Mouse (Mus musculus): ENCODE measurements around the gene Bcl11a.

DNA sequence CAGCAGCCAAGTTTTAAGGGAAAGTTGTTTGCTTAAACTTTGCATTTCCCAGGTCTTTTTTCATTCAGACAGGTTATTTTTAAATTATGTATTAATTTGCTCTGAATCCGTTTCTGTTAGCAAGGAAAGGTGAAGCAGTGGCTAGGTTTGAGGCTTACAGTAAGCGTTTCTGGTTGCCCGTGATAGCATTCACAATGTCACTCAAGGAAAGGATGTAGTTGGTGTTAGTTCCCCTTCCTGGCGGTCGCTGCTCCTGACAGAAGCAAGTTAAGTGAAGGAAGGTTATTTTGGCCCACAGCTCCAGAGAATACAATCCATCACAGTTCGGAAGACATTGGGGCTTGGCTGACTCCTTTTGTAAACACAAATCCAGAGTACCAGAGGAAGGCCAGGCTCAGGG lies 61.6 kb downstream of the Bcl11a start:
- TF ChIP-seq MAFK (IDR thresholded peaks at IDR 0.05; ENCODE audit: borderline replicate concordance, low read depth, low read length) (no peak), POLR2A (IDR thresholded peaks at IDR 0.05; ENCODE audit: control insufficient read depth in 1 of 2, insufficient read depth in 1 of 2, low read depth in 1 of 2, low read length in 2 of 2, poor library complexity in 1 of 2) (no peak; a peak in 1 of 4 replicates), EP300 (IDR thresholded peaks at IDR 0.05; ENCODE audit: low read depth in 1 of 2, low read length in 2 of 2) (peak; percentile 64 to 83), CTCF (IDR thresholded peaks at IDR 0.05 in 2 of 3, conservative IDR thresholded peaks at IDR 0.05 in 1 of 3; ENCODE audit: control insufficient read depth in 1 of 3, insufficient read depth in 1 of 3, low read depth in 2 of 3, low read length in 3 of 3, poor library complexity in 1 of 3, severe bottlenecking in 1 of 3) (no peak), GATA1 (IDR thresholded peaks at IDR 0.05; ENCODE audit: low read depth, low read length) (no peak), TCF12 (IDR thresholded peaks at IDR 0.05; ENCODE audit: low read depth, low read length) (peak; percentile 57; the same call in 1 of the 2 replicates), ZMIZ1 (IDR thresholded peaks at IDR 0.05; ENCODE audit: low read depth, low read length) (no peak), SIN3A (IDR thresholded peaks at IDR 0.05; ENCODE audit: low read length) (no peak), MXI1 (IDR thresholded peaks at IDR 0.05; ENCODE audit: low read depth, low read length) (no peak), CHD2 (IDR thresholded peaks at IDR 0.05; ENCODE audit: low read length) (no peak), SMC3 (IDR thresholded peaks at IDR 0.05; ENCODE audit: low read depth, low read length) (no peak), POLR2AphosphoS2 (IDR thresholded peaks at IDR 0.05; ENCODE audit: low read length) (no peak)

Measured in MEL (cell line).